Mouse (Mus musculus): ENCODE data around the gene Traf3. TPM values are rescaled to one million over a fixed set of nuclear protein-coding genes. Genes with fewer than 3 reads are reported as not detected.

Traf3 gene
- polyA plus RNA-seq, 1 experiment from 2014 or later = 13.8 TPM

DNA sequence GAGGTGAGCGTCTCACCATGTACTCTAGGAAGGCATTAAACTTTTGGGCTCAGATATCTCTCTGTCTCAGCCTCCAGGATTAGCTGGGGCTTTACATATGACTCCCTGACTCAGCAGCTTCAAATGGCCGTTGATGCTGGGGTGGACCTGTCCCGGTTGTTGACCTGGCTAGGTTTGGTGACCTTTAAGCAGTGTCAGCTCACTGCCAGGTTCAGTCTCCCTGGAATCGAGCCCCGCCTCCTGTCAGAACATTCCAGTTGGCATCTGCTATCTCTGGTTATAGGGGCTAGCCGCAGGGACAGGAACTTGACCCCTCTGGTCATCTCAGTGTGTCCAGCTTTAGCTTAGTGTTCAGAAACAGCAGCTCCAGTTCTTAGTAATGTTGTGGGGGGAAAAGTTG is 110.2 kb downstream of the Traf3 start:
- peaks cover 26% of the 10 kb centered on the region for H3K4me1 ChIP-seq (replicated peaks)
- H3K36me3 ChIP-seq = no peaks in the 10 kb centered on the region
- H3K27ac ChIP-seq = no peak overlapping the region
- H3K9ac ChIP-seq (replicated peaks) = no peak overlapping the region
- no peak overlapping the region for H3K4me2 ChIP-seq
- 44% methylated on average over 6 of the region's 6 CpGs for WGBS
- H3K27me3 ChIP-seq = peaks cover 64% of the 10 kb centered on the region
- H3K9me3 ChIP-seq = peaks cover 9% of the 10 kb centered on the region
- ATAC-seq (ENCODE audit: insufficient number of reproducible peaks, insufficient read depth, low FRiP score, low TSS enrichment, low read depth) = no peak
- no peak overlapping the region for H3K4me3 ChIP-seq (replicated peaks)

DNA sequence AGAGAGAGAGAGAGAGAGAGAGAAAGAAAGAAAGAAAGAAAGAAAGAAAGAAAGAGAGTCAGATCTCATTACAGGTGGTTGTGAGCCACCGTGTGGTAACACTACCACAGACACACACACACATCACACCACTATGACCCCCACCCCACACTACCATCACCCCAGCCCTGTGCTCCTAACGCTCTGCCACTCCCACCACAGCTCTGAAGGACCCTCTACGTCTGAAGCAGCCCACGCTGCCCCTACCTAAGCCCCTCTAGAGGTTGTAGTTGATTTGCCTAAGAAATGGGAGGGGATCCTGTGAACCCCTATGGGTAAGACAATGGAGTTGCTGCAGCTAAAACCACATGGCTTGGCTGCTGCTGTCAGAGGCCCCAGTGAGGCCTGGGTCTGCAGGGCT is 117.4 kb downstream of the Traf3 start:
- Histone ChIP-seq H3K4me2 (no peak overlapping the region), H3K27ac (no peak overlapping the region), H3K9ac (replicated peaks) (no peak overlapping the region), H3K4me3 (replicated peaks) (no peak overlapping the region), H3K27me3 (0 out of 2 replicates have a peak, but pooled peaks cover 3% of the 10 kb centered on the region), H3K9me3 (peaks cover 8% of the 10 kb centered on the region), H3K4me1 (replicated peaks) (peaks cover 27% of the 10 kb centered on the region), H3K36me3 (no peaks in the 10 kb centered on the region)
- 66% methylated on average over 4 of the region's 4 CpGs for WGBS
- peak; percentile 52; the same call in 1 of the 2 replicates for ATAC-seq (ENCODE audit: insufficient number of reproducible peaks, insufficient read depth, low FRiP score, low TSS enrichment, low read depth)

GRCm38 (mm10) chr12:111284532-111284931 is 118.4 kb downstream of the Traf3 start:
- 19% methylated on average over 10 of the region's 10 CpGs for whole genome bisulfite sequencing
- Histone ChIP-seq H3K4me2 (peak overlapping the region; percentile 47), H3K4me1 (replicated peaks) (peaks cover 37% of the 10 kb centered on the region), H3K4me3 (replicated peaks) (peak overlapping the region; percentile 30), H3K9me3 (no peaks in the 10 kb centered on the region), H3K27ac (no peak overlapping the region), H3K27me3 (0 out of 2 replicates have a peak, but pooled peaks cover 3% of the 10 kb centered on the region), H3K9ac (replicated peaks) (no peak overlapping the region), H3K36me3 (no peaks in the 10 kb centered on the region)
- 0 out of 2 replicates have a peak, but pooled peaks have one; percentile 26 for ATAC-seq (ENCODE audit: insufficient number of reproducible peaks, insufficient read depth, low FRiP score, low TSS enrichment, low read depth)

DNA sequence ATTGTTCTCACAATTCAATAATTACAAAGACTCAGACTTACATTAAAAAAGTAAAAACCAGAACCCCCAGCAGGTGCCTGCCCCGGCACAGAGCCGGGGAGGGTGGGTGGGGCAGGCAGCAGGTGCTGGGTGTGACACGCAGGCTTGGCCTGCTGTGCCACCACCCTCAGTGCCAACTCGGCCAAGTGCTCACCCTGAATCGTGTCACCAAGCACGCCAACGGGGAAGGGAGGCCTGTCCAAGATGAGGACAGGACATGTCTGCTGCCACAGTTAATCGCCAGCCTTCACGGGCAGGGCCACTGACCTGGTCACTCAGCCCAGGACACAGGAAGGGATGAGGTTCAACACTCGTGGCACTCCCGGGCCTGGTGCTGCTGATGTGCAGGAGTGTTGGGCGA is 126.9 kb downstream of the Traf3 start:
- H3K4me3 ChIP-seq (replicated peaks) = no peak overlapping the region
- ATAC-seq (ENCODE audit: insufficient number of reproducible peaks, insufficient read depth, low FRiP score, low TSS enrichment, low read depth) = no peak
- H3K27ac ChIP-seq = no peak overlapping the region
- H3K4me2 ChIP-seq = no peak overlapping the region
- peaks cover 77% of the 10 kb centered on the region for H3K36me3 ChIP-seq
- no peaks in the 10 kb centered on the region for H3K27me3 ChIP-seq
- WGBS = 88% methylated on average over 12 of the region's 12 CpGs
- peak overlapping the region; percentile 5; the same call in 1 of the 2 replicates for H3K9ac ChIP-seq (replicated peaks)
- H3K4me1 ChIP-seq (replicated peaks) = peaks cover 15% of the 10 kb centered on the region
- H3K9me3 ChIP-seq = no peaks in the 10 kb centered on the region

- no peak for ATAC-seq (ENCODE audit: insufficient number of reproducible peaks, insufficient read depth, low FRiP score, low TSS enrichment, low read depth)
- Histone ChIP-seq H3K4me3 (replicated peaks) (no peak overlapping the region), H3K27ac (no peak overlapping the region), H3K9me3 (no peaks in the 10 kb centered on the region), H3K9ac (replicated peaks) (no peak overlapping the region), H3K27me3 (no peaks in the 10 kb centered on the region), H3K4me1 (replicated peaks) (no peaks in the 10 kb centered on the region), H3K36me3 (peaks cover 96% of the 10 kb centered on the region), H3K4me2 (no peak overlapping the region)
- WGBS = 95% methylated on average over 27 of the region's 27 CpGs
These were observed 135.3 kb downstream of the Traf3 start for GRCm38 (mm10) chr12:111301322-111302017.

DNA sequence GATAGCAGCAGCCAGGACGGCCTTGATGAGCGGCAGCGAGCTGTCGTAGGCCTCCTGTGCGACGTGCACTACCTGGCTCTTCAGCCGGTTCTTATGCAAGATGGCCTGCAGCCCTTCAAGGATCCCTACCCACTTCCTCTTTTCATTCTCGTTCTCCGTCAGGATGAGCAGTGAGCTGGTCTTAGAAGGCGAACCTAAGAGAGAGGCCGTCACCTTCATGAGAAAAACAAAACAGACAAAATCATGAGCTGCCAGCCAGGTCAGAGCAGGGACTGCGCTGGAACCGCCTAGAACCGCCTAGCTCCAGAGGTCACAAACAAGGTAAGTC is 135.8 kb downstream of the Traf3 start:
- Histone ChIP-seq H3K36me3 (peaks cover 96% of the 10 kb centered on the region), H3K4me1 (replicated peaks) (no peaks in the 10 kb centered on the region), H3K4me3 (replicated peaks) (no peak overlapping the region), H3K4me2 (no peak overlapping the region), H3K9ac (replicated peaks) (no peak overlapping the region), H3K9me3 (no peaks in the 10 kb centered on the region), H3K27ac (no peak overlapping the region), H3K27me3 (no peaks in the 10 kb centered on the region)
- no peak for ATAC-seq (ENCODE audit: insufficient number of reproducible peaks, insufficient read depth, low FRiP score, low TSS enrichment, low read depth)
- 96% methylated on average over 14 of the region's 14 CpGs for WGBS

GRCm38 (mm10) chr12:111303702-111304337 is 137.7 kb downstream of the Traf3 start:
- H3K36me3 ChIP-seq = peaks cover 94% of the 10 kb centered on the region
- H3K27me3 ChIP-seq = no peaks in the 10 kb centered on the region
- ATAC-seq (ENCODE audit: insufficient number of reproducible peaks, insufficient read depth, low FRiP score, low TSS enrichment, low read depth) = no peak
- 86% methylated on average over 8 of the region's 8 CpGs for WGBS
- H3K27ac ChIP-seq = no peak overlapping the region
- H3K4me3 ChIP-seq (replicated peaks) = no peak overlapping the region
- no peaks in the 10 kb centered on the region for H3K4me1 ChIP-seq (replicated peaks)
- H3K9ac ChIP-seq (replicated peaks) = no peak overlapping the region
- H3K4me2 ChIP-seq = no peak overlapping the region
- H3K9me3 ChIP-seq = no peaks in the 10 kb centered on the region

DNA sequence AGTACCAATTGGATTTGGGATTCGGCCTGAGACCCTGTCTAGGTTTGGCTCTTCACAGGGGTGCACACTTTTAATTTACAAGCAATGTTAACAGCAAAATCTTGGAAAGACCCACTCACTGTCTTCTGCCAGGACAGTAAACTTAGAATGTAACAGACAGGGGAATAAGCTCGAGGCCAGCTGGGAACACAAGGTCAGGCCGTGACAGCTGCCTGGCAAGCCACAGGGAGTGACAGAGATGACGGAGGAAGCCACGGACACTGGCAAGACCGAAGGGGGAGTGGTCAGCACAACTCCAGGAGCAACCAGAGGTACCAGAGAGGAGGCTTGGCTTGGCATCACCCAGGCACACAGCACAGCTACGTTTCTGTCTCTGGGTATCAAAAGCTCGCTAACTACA is 140.7 kb downstream of the Traf3 start:
- Histone ChIP-seq H3K4me1 (replicated peaks) (no peaks in the 10 kb centered on the region), H3K4me2 (no peak overlapping the region), H3K9me3 (no peaks in the 10 kb centered on the region), H3K9ac (replicated peaks) (no peak overlapping the region), H3K4me3 (replicated peaks) (no peak overlapping the region), H3K36me3 (peaks cover 98% of the 10 kb centered on the region), H3K27ac (no peak overlapping the region), H3K27me3 (no peaks in the 10 kb centered on the region)
- ATAC-seq (ENCODE audit: insufficient number of reproducible peaks, insufficient read depth, low FRiP score, low TSS enrichment, low read depth) = no peak
- WGBS = 89% methylated on average over 8 of the region's 8 CpGs

DNA sequence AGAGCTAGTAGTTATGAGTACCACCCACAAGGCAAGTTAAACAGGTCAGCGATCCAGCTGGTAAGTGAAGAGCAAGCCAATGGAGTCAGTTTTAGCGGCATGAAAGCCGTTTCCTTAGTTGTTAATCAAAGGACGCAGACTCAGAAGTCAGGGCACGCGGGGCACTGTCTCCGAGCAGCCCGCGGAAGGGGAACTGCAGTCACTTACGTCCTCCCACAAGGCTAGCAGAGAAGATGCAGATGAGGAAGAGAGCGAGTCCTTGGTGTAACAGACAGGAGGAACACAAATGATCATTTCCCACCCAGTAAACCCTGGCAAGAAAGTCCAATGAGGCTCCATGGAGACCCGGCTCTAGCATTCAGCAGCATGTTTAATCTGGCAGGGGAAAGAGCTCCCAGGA is 143.1 kb downstream of the Traf3 start:
- H3K27me3 ChIP-seq = no peaks in the 10 kb centered on the region
- H3K27ac ChIP-seq = no peak overlapping the region
- no peak overlapping the region for H3K4me3 ChIP-seq (replicated peaks)
- H3K36me3 ChIP-seq = peaks cover 97% of the 10 kb centered on the region
- H3K4me1 ChIP-seq (replicated peaks) = no peaks in the 10 kb centered on the region
- H3K9ac ChIP-seq (replicated peaks) = no peak overlapping the region
- no peaks in the 10 kb centered on the region for H3K9me3 ChIP-seq
- 78% methylated on average over 12 of the region's 12 CpGs for WGBS
- H3K4me2 ChIP-seq = no peak overlapping the region
- no peak for ATAC-seq (ENCODE audit: insufficient number of reproducible peaks, insufficient read depth, low FRiP score, low TSS enrichment, low read depth)

DNA sequence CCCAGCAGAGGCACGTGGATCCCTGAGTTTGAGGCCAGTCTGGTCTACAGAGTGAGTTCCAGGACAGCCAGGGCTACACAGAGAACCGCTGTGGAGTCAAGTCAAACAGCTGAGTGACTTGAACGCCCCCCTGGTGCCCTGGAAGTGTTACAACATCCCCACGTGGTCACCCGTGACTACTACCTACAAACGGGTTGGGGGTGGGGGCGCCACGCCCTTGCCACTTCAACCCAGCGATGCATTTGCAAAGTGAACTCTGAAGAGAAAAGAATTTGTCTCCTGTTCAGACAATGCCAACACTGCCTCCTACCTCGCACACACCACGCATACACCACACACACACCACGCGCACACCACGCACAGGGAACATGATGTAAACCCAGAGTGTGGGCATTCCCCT is 143.8 kb downstream of the Traf3 start:
- H3K9me3 ChIP-seq = no peaks in the 10 kb centered on the region
- no peaks in the 10 kb centered on the region for H3K27me3 ChIP-seq
- 91% methylated on average over 14 of the region's 14 CpGs for WGBS
- no peak overlapping the region for H3K4me2 ChIP-seq
- H3K36me3 ChIP-seq = peaks cover 97% of the 10 kb centered on the region
- H3K4me1 ChIP-seq (replicated peaks) = no peaks in the 10 kb centered on the region
- no peak overlapping the region for H3K4me3 ChIP-seq (replicated peaks)
- no peak overlapping the region for H3K9ac ChIP-seq (replicated peaks)
- ATAC-seq (ENCODE audit: insufficient number of reproducible peaks, insufficient read depth, low FRiP score, low TSS enrichment, low read depth) = no peak
- H3K27ac ChIP-seq = no peak overlapping the region

DNA sequence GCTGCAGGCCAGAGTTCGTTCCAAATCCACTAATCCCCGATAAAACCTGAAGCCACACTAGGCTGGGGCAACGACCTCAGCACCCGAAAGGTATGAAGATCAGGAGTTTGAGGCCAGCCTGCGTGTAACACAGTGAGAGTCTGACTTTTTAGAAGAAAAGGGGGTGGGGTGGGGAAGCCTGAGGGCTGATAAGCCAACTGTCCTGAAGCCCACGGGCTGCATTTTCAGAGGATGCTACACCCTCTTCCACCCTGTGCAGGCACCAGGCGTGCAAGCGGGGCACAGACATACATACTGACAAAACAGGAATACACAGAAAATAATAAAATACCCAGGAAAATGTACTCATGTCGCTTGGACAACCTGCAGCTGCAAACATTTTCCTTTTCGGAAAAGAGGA is 145.6 kb downstream of the Traf3 start:
- H3K36me3 ChIP-seq = peaks cover 97% of the 10 kb centered on the region
- 94% methylated on average over 10 of the region's 10 CpGs for WGBS

DNA sequence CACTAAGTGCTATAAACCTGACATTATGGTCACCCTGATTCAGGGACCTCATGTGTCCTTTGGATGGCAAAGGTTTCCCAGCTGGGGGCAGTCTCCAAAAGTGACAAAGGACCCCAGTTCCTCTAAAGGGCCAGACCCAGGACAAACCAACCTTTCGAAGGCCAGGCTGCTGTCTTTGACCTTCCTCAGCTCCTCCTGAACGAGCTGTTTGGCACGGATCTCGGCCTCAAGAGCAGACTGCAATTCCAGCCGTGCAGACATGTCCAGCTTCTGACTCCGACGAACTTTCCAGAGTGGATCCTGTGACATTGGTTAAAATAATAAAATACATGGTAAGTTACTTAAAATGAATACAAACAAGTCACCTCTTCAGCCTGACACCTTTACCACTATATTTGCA is 148.1 kb downstream of the Traf3 start:
- Histone ChIP-seq H3K4me2 (no peak overlapping the region), H3K27ac (no peak overlapping the region), H3K27me3 (no peaks in the 10 kb centered on the region), H3K9me3 (no peaks in the 10 kb centered on the region), H3K36me3 (peaks cover 99% of the 10 kb centered on the region), H3K4me3 (replicated peaks) (no peak overlapping the region), H3K4me1 (replicated peaks) (no peaks in the 10 kb centered on the region), H3K9ac (replicated peaks) (no peak overlapping the region)
- no peak for ATAC-seq (ENCODE audit: insufficient number of reproducible peaks, insufficient read depth, low FRiP score, low TSS enrichment, low read depth)
- 93% methylated on average over 7 of the region's 7 CpGs for WGBS

More for the DNA sequence above, 145.6 kb downstream of the Traf3 start:
- H3K27me3 ChIP-seq = no peaks in the 10 kb centered on the region
- no peak overlapping the region for H3K4me3 ChIP-seq (replicated peaks)
- no peak for ATAC-seq (ENCODE audit: insufficient number of reproducible peaks, insufficient read depth, low FRiP score, low TSS enrichment, low read depth)
- no peak overlapping the region for H3K27ac ChIP-seq
- no peaks in the 10 kb centered on the region for H3K9me3 ChIP-seq
- no peak overlapping the region for H3K4me2 ChIP-seq
- H3K4me1 ChIP-seq (replicated peaks) = no peaks in the 10 kb centered on the region
- H3K9ac ChIP-seq (replicated peaks) = no peak overlapping the region

Data from limb, embryonic 12.5 days (tissue).